Mouse (Mus musculus): ENCODE data around the gene Gadd45g. TPM values are rescaled to one million over a fixed set of nuclear protein-coding genes. Genes with fewer than 3 reads are reported as not detected.

The Gadd45g gene
- polyA plus RNA-seq, 1 experiment from 2014 or later = 33.0 TPM

DNA sequence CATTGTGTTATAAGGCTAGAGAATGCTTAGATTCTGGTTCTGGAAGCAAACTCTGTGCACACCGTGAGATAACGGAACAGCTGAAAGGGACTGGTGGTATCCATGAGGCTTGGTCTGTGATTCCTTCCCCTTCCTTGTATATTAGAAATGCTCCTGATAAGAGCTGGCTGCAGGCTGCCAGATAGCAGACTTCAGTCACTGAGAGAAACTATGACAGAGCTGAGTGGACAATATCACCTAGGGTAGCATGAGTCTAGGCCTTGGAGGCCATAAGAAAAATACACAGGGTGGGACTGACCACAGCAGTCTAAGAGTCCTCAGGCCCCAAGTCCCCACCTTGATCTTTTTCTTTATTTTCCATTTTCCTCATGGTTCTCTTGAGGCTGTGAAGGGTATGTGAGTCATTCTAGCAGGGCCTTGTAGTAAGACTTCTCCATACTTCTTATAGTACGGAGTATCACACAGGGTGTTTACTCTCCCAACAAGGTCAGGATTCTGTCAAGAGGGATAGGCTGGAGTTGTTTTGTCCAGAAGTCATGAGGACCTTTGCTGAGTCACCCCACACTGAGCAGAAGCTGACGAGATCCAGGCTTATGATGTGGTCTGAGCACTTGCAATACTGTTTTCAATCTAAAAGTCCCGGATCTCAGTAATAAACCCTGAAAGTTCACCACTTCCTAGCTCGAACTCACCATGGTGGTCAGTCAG lies 45.5 kb downstream of the Gadd45g start:
- DNase-seq (ENCODE audit: low spot score) (no peak), ATAC-seq (replicated peaks; ENCODE audit: low FRiP score, low TSS enrichment, low read depth) (no peak)
- no peak overlapping the region for H3K9ac ChIP-seq (ENCODE audit: low read length)
- no peaks in the 10 kb centered on the region for H3K27me3 ChIP-seq (replicated peaks; ENCODE audit: control insufficient read depth, insufficient read depth, low read length)
- H3K27ac ChIP-seq (ENCODE audit: low read depth) = no peak overlapping the region
- H3K4me1 ChIP-seq (replicated peaks; ENCODE audit: control insufficient read depth, insufficient read depth, low read length) = no peaks in the 10 kb centered on the region
- no peaks in the 10 kb centered on the region for H3K36me3 ChIP-seq (ENCODE audit: control insufficient read depth, insufficient read depth, low read length)
- no peak overlapping the region for H3K4me2 ChIP-seq (ENCODE audit: low read length)
- H3K9me3 ChIP-seq (ENCODE audit: control insufficient read depth, low read length) = no peaks in the 10 kb centered on the region; the same call in 1 of the 2 replicates
- H3K4me3 ChIP-seq (ENCODE audit: low read depth, low read length) = no peak overlapping the region
- WGBS = 88% methylated on average over 6 of the region's 6 CpGs

DNA sequence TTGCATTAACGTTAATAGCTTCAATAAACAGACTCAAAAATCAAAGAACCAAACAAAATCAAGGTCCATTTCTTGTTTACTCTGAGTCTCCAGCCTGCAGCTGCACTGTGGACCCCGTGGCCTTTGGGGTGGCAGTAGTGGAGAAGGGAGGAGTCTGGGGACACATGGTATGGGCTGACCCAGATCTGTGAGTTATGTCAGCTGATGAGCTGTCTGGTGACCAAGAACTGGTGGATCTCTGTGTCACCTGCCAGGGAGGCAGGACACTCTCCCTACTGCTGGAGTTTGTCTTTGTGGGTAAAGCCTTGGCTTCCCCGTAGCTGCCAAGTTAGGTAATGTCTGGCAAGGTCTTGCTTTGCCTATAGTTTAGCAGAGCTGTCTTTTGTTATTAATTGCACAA lies 51.1 kb downstream of the Gadd45g start:
- Histone ChIP-seq H3K4me2 (ENCODE audit: low read length) (no peak overlapping the region), H3K9me3 (ENCODE audit: control insufficient read depth, low read length) (no peaks in the 10 kb centered on the region; the same call in 1 of the 2 replicates), H3K4me3 (ENCODE audit: low read depth, low read length) (no peak overlapping the region), H3K4me1 (replicated peaks; ENCODE audit: control insufficient read depth, insufficient read depth, low read length) (peaks cover 4% of the 10 kb centered on the region; the same call in 1 of the 2 replicates), H3K27ac (ENCODE audit: low read depth) (no peak overlapping the region), H3K27me3 (replicated peaks; ENCODE audit: control insufficient read depth, insufficient read depth, low read length) (no peaks in the 10 kb centered on the region), H3K9ac (ENCODE audit: low read length) (no peak overlapping the region), H3K36me3 (ENCODE audit: control insufficient read depth, insufficient read depth, low read length) (no peaks in the 10 kb centered on the region)
- DNase-seq (ENCODE audit: low spot score) (no peak), ATAC-seq (replicated peaks; ENCODE audit: low FRiP score, low TSS enrichment, low read depth) (no peak)
- WGBS = 70% methylated on average over 3 of the region's 3 CpGs

Other genes with a start within 250 kb of the Gadd45g start
- 391 and 395 TPM in 2 replicates for gene Cks2, start 201.4 kb upstream of the Gadd45g start, polyA plus RNA-seq (2014; fragmentation: Nextera tagmentation; extraction: Ambion mirVana)
- gene Secisbp2, start 195.0 kb upstream of the Gadd45g start, polyA plus RNA-seq (2014; fragmentation: Nextera tagmentation; extraction: Ambion mirVana) = 30.2 and 30.6 TPM in 2 replicates
- 9.2 and 9.7 TPM in 2 replicates for gene Sema4d, start 52.9 kb upstream of the Gadd45g start, polyA plus RNA-seq (2014; fragmentation: Nextera tagmentation; extraction: Ambion mirVana)

Data from intestine, embryonic 14.5 days (tissue).